Mouse (Mus musculus): ENCODE results near the gene Hoxb1.

Hoxb1 gene

DNA sequence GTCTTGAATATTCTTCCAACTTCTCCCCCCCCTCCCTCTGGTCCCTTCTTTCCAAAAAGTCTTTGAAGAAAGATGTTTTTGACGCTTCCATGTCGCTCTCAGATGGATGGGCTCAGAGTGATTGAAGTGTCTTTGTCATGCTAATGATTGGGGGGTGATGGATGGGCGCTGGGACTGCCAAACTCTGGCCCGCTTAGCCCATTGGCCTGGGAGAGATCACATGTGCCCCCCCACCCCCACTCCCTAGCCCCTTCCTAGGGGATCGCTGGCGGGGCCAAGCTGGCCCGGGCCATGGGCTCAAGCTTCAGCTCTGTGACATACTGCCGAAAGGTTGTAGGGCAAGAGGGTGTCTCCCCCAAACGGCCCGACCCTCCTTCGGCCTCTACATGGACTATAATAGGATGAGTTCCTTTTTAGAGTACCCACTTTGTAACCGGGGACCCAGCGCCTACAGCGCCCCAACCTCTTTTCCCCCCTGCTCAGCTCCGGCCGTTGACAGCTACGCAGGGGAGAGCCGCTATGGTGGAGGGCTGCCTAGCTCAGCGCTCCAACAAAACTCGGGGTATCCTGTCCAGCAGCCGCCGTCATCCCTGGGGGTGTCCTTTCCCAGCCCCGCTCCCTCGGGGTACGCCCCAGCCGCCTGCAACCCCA, at the start of gene Hoxb1:
Gene Hoxb1 (plus strand): TSS at position 312 of the 651 bp plus-strand sequence.
- no peak for DNase-seq (ENCODE audit: inconsistent ontology term)

DNA sequence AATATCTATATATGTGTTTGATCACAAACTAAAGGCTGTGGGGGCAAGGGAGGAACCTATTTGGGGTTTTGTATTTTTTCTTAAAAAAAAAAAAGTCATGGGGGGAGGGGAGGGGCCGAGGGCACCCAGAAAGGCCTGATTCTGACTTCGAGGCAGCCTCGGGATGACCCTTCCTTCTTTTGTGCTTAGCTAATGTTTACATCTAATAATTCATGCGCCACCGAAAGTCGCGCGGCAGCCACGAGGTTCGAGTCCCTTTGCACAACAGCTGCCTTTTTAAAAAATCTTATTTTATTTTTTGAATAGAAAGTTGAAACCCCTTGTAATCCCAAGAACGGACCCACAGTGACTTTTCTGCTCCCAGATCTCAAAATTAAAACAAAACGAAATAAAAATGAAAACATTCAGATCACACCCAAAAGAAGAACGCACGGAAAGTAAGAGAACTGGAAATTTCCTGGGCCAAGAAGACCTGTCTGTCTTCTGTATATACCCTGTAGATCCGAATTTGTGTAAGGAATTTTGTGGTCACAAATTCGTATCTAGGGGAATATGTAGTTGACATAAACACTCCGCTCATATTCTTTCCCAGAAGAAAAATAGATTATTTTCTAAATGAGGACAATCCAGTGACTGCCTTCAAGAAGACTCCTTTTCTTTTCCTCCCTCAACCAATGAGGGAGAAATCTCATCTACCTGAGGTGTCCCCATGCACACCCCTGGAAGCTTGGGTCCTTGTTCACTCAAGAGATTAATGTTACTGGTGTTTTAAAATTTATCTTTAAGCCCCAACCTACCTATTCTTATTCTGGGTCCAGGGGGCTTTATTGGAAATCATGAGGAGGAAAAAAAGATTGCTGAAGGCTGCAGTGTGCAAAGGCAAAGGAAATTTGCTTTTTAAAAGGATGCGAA, 48.6 kb upstream of the Hoxb1 start:
- no peak for DNase-seq (ENCODE audit: inconsistent ontology term)

DNA sequence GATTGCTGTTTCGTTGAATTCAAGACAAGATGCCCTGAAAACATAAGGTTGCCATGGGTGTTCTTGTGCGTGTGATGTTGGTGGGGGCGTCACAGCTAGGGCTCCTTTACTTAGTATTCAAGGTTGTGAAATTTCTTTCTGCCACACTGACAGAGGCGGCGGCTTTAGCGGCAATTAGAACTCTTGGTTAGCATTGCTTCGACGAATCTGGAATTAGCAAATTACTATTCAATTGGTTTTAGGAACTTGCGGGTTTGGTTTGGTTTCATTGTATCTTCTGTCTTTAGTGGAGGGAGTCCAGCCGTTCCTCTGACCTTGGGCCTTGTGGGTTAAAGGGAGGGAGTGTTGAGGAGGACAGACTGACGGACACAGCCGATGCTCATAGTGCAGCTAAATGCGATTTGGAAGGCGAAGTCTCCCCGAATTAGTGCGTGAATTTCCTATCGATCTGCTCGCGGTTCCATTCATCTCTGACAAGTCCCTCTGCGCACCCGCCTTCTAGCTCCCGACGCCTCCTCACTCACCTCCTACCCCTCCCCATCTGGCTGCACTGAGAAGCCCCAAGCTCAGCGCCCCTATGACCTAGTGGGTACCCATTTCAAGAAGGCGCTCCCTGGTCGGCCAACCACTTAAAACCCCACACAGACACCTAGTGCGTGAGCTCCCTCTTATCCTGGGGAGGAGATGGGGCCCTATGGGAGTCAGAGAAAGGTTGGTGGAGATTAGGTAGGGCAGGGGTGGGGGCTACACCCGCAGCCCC, 47.8 kb upstream of the Hoxb1 start, which contains the start of gene Hoxb4:
Gene Hoxb4 (plus strand): TSS at position 660 of the 760 bp plus-strand sequence.
- no peak for DNase-seq (ENCODE audit: inconsistent ontology term)

DNA sequence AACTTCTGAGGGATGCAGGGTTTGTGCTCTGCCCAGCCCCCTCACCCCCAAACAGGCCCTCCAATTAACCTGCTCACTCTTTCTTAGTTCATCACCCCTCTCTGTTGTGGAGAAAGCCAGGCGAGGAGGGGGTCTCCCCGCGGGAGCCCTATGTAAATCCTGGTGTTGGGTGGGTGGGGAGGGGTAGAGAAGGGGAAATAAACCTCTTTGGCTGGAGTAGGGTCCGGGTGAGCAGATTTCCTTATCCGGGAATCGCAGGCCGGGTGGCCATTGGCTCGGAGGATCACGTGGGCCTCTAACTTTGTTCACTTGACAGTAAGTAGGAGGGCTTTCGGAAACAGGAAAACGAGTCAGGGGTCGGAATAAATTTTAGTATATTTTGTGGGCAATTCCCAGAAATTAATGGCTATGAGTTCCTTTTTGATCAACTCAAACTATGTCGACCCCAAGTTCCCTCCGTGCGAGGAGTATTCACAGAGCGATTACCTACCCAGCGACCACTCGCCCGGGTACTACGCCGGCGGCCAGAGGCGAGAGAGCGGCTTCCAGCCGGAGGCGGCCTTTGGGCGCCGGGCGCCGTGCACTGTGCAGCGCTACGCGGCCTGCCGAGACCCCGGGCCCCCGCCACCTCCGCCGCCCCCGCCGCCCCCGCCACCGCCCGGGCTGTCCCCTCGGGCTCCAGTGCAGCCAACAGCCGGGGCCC, 47.0 kb upstream of the Hoxb1 start:
- no peak for DNase-seq (ENCODE audit: inconsistent ontology term)

DNA sequence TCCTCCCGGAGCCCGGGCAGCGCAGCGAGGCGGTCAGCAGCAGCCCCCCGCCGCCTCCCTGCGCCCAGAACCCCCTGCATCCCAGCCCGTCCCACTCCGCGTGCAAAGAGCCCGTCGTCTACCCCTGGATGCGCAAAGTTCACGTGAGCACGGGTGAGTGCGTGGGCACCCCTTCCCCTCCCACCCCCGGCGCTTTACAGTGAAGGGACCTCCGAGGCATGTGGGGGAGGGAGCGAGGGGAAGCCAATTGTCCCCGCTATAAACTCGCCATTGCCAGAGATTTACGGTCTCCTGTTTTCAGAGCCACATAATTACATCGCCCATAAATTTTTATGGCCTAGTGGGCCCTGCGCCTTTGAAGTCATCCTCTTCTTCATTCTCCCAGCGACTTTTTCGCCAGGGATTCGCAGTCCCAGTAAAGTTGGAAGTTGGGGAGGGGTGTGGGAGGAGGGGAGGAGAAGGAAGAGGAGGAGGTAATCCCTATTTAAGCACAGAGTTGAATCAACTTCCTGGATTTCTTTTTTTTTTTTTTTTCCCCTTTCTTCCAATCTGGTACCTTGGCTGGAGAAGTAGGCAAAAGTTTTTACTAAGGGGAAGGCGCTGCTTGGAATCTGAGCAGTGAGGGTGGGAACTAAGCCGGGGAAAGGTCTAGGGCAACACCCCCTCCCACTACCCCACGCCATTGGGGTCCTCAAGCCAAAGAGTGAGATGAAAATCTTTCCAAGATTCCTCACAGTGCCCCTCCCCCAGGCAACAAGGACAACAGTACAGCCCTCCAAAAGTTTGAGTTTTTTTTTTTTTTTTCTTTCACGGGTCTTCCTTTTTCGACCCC, 46.3 kb upstream of the Hoxb1 start:
- DNase-seq (ENCODE audit: inconsistent ontology term): no peak

DNA sequence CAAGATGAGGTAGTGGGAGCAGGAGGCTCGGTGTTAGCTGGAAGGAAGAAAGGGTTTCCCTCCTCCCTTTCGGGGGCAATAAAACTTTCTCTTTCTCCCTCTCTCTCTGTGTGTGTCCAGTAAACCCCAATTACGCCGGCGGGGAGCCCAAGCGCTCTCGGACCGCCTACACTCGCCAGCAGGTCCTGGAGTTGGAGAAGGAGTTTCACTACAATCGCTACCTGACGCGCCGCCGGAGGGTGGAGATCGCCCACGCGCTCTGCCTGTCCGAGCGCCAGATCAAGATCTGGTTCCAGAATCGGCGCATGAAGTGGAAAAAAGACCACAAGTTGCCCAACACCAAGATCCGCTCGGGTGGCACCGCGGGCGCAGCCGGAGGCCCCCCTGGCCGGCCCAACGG, 45.6 kb upstream of the Hoxb1 start:
- DNase-seq (ENCODE audit: inconsistent ontology term): no peak

DNA sequence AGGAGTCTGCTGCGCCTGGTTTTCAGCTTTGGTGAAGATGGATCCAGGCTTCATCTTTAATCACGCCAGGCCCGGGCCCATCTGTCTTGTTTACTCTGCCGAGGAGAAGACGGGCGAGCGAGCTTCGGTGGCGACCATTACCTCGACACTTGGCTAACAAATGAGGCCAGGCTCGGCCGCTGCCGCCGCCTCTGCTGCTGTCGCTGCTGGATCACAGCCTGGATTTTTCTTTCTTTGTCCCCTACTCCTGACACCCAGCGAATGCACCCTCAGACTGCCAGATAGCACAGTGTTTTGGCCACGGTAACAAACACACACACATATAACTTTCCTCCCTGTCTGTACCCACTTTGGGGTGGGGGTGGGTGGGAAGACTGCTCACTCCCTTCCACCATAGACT, 44.9 kb upstream of the Hoxb1 start:
- DNase-seq (ENCODE audit: inconsistent ontology term): no peak

DNA sequence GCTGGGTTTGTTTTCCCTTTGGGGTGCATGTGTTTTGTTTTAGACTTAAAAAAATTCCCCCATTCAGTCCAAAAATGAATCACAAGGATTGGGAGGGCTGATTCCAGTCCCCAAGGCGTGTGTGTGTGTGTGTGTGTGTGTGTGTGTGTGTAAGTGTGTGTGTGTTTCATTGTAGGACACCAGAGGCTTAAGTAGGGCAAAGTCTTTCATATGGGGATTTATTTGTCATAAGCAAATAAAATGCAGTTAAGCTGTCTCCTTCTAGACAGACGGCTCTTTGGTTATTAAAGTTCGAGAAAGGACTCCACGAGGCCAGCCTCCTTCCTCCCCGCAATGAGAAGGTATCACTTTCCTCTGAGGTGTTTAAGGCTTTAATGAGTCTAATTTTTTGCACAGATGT, 43.7 kb upstream of the Hoxb1 start:
- DNase-seq (ENCODE audit: inconsistent ontology term): no peak

DNA sequence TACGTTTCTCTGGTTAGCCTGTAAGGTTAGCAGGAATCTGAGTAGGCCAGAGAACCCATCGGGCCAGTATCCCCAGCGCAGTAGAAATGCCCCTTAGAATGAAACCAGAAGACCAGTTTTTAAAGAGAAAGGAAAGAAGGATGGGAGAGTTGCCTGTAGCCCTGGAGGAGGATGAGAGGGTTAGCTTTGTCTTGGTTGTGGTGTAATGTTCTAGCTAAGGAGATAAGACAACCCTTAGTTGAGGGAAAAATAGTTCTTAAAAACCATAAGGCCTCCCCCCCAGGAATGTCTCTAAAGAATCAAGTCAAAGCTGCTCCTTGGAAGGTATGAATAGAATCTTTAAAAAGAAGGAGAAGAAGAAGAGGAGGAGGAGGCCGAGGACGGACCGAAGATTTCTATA, 42.8 kb upstream of the Hoxb1 start:
- no peak for DNase-seq (ENCODE audit: inconsistent ontology term)

DNA sequence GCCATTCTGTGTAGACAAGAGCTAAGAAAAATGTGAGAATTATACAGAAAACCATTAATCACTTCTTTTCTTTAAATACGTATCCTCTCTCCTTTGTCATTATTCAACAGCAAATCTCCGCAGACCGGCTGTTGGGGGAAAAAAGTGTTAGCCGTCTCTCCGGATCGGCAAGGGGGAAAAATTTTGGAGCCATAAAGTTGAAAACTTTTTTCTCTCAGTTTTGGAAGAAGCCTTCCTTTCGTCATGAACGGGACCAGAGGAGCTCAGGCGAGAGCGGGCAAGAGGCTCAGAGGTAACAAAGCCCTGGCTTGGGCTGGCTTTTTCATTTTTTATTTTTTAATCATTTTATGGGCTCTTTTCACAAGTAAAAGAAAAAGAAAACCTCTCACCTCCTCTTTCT, 42.4 kb upstream of the Hoxb1 start, which contains the start of gene Hoxb3:
Gene Hoxb3 (plus strand): TSS at position 173 of the 400 bp plus-strand sequence.
- no peak for DNase-seq (ENCODE audit: inconsistent ontology term)

DNA sequence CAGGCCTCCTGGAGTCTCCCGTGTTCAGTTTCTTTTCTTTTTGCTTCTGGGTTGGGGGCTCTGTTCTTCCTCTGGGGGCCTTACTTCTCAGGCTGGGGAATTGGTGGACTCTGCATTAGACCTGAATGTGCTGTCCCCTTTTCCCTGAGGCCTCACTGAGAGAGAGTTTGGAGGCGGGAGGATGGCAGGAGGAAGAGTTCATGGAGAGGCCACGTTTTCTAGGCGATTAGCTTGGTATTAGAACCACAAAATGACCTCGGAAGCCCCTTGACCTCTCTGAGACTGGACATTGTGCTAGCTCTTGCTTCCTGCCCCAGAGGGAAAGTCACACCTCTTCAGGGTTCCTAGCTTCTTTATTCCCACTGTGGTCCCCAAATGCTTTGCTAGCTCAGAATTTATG, 41.4 kb upstream of the Hoxb1 start:
- DNase-seq (ENCODE audit: inconsistent ontology term): no peak

DNA sequence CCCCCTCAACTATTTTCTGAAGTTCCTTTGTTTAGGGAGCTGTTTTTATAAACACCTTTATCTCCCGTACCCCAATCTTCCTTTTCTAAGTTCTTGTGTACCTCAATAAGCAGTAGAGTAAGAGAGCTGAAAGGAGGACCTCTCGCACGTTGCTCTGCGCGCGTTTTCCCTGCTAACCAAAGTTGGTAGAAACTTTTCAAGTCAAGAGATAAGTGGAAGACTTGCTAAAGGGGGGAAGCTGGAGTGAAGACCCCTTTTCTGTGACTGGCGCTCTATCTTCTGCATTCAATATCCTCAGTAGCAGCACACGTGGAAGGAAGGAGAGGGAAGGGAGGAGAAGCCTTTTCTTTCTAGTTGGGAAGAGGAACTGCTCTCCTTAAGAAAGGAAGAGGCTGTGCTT, 40.6 kb upstream of the Hoxb1 start:
- no peak for DNase-seq (ENCODE audit: inconsistent ontology term)

DNA sequence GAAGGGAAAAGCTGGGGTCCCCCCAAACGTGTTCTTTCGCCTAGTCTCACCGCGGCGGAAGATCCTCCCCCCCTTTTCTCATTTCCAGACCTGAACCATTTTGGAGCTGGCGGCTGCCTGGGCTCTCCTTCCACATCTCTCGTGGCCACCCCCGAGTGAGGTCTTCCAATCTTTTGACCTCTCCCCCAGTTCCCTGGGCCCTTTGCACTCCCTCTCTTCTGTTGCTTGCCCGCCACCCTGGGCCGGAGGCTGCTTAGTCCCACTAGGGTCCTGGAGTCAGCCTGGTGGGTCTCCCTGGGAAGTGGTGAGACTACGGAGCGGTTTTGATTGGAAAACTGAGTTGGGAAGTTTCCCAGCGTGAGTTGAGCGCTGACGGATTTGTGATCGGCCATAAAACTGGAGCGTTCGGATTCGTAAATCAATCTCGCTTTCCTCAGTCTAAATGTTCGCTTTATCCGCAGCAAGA, 39.8 kb upstream of the Hoxb1 start:
- DNase-seq (ENCODE audit: inconsistent ontology term): no peak

DNA sequence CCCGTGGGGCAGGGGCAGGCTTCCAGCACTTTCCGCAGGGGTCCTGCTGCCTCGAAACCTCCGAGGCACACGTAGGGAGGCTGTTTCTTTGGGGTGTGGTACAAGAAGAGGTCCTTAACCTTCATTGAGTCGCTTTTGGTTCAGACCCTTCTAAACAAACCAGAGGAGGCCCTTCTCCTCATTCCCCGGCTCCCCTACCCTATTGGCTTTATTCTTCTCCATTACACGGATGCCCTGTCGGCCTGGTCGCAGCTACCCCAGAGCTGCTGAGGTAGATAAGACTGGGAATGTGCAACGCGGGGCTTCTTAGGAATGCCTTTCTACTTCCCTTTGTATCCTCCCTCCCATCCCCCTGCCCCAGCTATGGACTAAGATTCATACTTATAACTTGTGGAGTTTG, 38.8 kb upstream of the Hoxb1 start:
- DNase-seq (ENCODE audit: inconsistent ontology term): no peak

DNA sequence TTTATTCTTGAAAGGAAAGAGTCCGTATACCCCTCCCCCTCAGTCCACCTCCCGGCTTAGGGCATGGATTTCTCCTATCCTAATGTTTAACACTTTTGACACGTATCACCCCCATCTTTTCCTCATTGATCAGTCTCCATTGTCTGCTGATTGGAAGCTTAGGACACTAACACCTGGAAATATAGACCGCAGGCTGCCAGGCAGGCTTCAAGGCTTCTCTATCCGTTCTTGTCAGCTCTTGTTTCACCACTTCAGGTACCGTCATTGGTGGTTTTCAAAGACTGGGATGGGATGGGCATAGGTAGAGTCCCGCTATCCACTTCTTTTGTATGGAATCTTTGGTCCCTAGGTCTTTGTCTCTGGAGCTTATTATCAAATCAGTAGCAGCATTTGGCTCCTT, 38.4 kb upstream of the Hoxb1 start:
- DNase-seq (ENCODE audit: inconsistent ontology term): no peak

DNA sequence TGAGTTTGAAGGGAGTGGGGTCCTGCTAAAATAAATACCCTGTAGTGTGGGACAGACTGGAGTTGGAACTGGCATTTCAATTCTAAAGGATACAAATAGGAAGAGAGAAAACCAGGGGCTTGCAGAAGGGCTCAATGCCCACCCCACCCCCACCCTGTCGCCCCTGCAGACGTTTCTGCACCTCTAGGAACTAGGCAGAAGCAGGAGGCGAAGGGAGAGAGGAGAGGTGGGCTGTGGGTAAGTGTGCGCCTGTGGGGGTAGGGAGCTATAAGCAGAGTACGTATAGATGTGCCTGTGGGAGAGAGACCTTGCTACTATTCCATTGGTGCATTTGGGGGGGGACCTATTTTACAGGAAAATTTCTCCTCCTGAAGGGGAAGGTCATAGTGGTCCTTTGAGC, 37.8 kb upstream of the Hoxb1 start:
- no peak for DNase-seq (ENCODE audit: inconsistent ontology term)

DNA sequence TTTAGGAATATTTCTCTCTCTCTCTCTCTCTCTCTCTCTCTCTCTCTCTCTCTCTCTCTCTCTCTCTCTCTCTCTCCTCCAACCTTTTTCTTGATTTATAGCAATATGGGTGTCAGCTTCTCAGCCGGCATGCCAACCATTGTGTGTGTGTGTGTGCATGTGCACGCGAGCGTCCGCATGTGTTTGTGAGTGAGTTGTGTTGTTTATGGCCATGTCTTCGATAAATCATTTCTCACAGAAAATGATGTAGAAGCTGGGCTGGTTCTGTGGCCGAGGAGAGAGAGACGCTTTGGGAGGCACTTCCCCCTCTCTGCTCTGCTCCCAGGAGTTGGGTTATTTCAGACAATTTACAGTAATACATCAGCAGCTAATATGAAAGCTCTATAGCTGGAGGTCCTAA, 36.9 kb upstream of the Hoxb1 start:
- no peak for DNase-seq (ENCODE audit: inconsistent ontology term)

DNA sequence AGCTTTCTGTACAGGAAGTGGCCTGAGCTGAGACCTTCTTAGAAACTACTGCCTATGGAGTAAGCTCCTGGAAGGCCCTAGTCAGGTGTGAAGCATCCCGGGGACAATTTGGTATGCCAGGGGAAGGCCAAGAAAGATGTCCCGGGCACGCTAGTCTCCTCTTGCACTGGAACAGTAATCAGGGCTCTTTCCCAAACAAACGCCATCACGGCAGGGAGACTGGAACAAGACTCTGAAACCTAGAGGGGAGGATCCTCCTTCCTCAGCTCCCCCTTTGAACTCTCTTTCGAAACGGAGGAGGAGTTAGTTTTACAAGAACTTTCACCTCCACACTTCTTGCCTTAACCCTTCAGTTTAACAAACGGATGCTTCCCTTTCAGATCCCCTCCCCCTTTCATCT, 33.4 kb upstream of the Hoxb1 start:
- DNase-seq (ENCODE audit: inconsistent ontology term): no peak

DNA sequence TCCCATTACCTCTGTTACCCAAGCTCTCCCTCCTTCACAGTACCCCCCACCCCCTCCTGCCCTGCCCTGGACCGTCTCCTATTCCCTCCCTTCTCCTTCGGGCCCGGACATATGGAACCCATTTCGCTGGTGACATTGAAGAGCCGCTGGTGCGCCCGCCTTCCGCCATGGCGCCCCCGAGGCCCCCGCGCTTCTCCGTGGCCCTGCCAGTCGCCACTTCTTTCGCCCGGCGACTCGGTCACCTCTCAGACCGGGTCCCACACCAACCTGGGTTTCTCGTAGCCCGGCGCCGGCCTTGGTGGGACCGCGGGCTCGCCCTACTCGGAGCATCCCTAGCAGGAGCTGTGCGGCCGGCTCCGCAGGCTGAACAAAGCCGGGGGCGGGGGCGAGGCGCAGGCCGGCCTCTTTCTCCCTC, 32.9 kb upstream of the Hoxb1 start:
- DNase-seq (ENCODE audit: inconsistent ontology term): no peak

DNA sequence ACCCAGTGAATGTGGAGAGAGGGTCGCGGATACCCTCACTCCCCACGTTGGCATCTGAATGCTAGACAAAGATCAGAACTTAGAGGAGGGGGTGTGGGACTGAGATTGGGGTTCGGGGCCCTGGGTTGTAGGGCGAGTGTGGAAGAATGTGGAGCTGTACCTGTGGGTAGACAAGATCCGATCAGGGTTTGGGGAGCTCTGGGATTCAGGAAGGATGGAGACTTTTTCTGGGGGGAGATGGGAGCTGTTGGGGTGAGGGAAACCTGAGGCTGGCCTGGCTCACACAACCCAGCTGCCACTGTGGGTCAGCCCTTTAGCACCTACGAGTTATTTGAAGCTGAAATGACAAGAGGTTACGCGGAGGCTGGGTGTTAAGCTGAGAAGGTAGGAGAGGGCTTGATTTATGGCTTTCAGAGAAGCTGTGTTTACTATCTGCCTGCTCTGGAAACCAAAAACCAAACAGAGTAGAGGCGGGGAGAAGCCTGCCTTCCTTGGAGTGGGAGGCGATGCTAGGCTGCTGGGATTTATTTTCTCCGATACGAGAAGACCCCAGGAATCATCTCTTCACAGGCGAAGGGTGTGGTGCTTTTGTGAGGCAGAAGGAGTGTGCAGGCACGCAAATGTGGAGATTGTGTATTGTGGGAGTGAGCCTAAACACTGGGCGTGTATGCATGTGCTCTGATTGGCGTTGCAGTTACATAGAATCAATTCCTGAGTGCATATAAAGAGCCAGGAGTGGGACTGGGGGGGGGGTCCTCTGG, 32.1 kb upstream of the Hoxb1 start:
- DNase-seq (ENCODE audit: inconsistent ontology term): no peak
